33 mouse cellular contexts compared by ENCODE assay signal in the genomic region with DNA sequence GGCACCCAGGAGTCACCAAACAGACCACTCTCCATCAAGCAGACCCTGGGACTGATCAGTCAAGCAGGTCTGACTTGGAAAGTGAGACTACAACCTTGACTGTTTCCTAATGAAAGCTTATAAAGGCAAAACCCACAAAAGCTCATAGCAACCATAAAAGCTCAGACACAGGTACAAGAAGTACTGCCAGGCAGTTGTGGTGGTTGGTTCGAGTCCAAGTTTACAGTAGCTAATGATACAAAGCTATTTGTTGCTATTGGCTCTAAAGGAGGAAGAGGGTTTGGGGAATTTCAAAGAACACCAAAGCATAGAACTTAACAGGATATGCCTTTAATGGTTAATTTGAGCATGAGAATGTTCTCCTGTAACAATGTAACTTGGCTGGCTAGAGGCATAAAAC. TPM values are rescaled to one million over a fixed set of nuclear protein-coding genes. Genes with fewer than 3 reads are reported as not detected.
DNase-seq lines count a peak whose midpoint lies in the region; ATAC-seq and TF ChIP-seq lines count a peak whose summit lies in the region.
"Had no signal": no experiment of that assay in that cellular context is flagged by ENCODE, and none has a peak within 500 bp of the region (broad histone marks: within the 10 kb centered on the region; RNA-seq: fewer than 3 reads in every experiment).

No protein-coding gene starts in this region.

- peak; percentile 34 for DNase-seq in kidney, adult 2 months
- peak; percentile 1 for DNase-seq in limb, embryonic 10.5 days (ENCODE audit: low spot score)
- peak; percentile 33 for DNase-seq in limb, embryonic 14.5 days (ENCODE audit: low spot score)
- DNase-seq in layer of hippocampus, postnatal 14 days (ENCODE audit: low spot score in 2 of 2), result no peak
- no peak for DNase-seq in retina, postnatal 1 day
- DNase-seq: adrenal gland, adult 2 months; adrenal gland, postnatal 25 days; cerebellum, adult 11-12 months; cerebellum, adult 8-10 months; cerebellum, postnatal 10 days; cerebellum, postnatal 36 days; embryo, embryonic 11 days; gastrocnemius, adult 2 months; gastrocnemius, postnatal 14 days; heart, adult 18-20 months had no signal

- no peak for ATAC-seq in kidney, embryonic 16.5 days (ENCODE audit: low FRiP score, low TSS enrichment)
- no peak for ATAC-seq in limb, embryonic 14.5 days (ENCODE audit: low FRiP score, low read depth)
- ATAC-seq: CD4-positive, CD25-positive, alpha-beta regulatory T cell, adult 4 months; forebrain, embryonic 13.5 days; forebrain, embryonic 16.5 days; hindbrain, embryonic 16.5 days had no signal

- no peak for TF ChIP-seq POLR2A in kidney, adult 2 months (IDR thresholded peaks at IDR 0.05; ENCODE audit: low read depth, low read length)
- TF ChIP-seq POLR2A in limb, embryonic 14.5 days (IDR thresholded peaks at IDR 0.05; ENCODE audit: borderline replicate concordance, extremely low read depth, insufficient read depth, insufficient read length), result no peak

- no peaks in the 10 kb centered on the region for H3K36me3 ChIP-seq in kidney, adult 2 months (ENCODE audit: control insufficient read depth, insufficient read depth, low read length)
- no peaks in the 10 kb centered on the region for H3K36me3 ChIP-seq in kidney, embryonic 16.5 days (ENCODE audit: insufficient read depth, low read length)
- H3K36me3 ChIP-seq in limb, embryonic 10.5 days, result no peaks in the 10 kb centered on the region
- H3K36me3 ChIP-seq in limb, embryonic 14.5 days (ENCODE audit: control insufficient read depth, insufficient read depth, low read length), result no peaks in the 10 kb centered on the region
- H3K36me3 ChIP-seq: embryonic facial prominence, embryonic 10.5 days; embryonic facial prominence, embryonic 13.5 days; forebrain, embryonic 10.5 days; hindbrain, embryonic 10.5 days; hindbrain, embryonic 13.5 days had no signal

- no peak overlapping the region for H3K4me2 ChIP-seq in kidney, embryonic 16.5 days (replicated peaks; ENCODE audit: low read depth, low read length)
- H3K4me2 ChIP-seq in limb, embryonic 14.5 days (replicated peaks; ENCODE audit: low read depth, low read length, severe bottlenecking), result no peak overlapping the region
- H3K4me2 ChIP-seq: embryonic facial prominence, embryonic 13.5 days; forebrain, embryonic 13.5 days; heart, embryonic 11.5 days; hindbrain, embryonic 13.5 days had no signal

- 68% methylated on average over 1 of the region's 1 CpGs for WGBS in kidney, adult 2 months
- 85% methylated on average over 1 of the region's 1 CpGs for WGBS in kidney, embryonic 16.5 days
- WGBS in limb, embryonic 10.5 days, result 78% methylated on average over 1 of the region's 1 CpGs
- WGBS in limb, embryonic 14.5 days, result 82% methylated on average over 1 of the region's 1 CpGs

- H3K9ac ChIP-seq in kidney, embryonic 16.5 days (replicated peaks; ENCODE audit: low read length), result no peak overlapping the region
- no peak overlapping the region for H3K9ac ChIP-seq in limb, embryonic 14.5 days (ENCODE audit: low read depth, low read length, severe bottlenecking)
- H3K9ac ChIP-seq: embryonic facial prominence, embryonic 13.5 days; forebrain, embryonic 13.5 days; hindbrain, embryonic 13.5 days had no signal

- no peak overlapping the region for H3K27ac ChIP-seq in kidney, adult 2 months (ENCODE audit: insufficient read depth, low read depth, low read length)
- no peak overlapping the region for H3K27ac ChIP-seq in kidney, embryonic 16.5 days (ENCODE audit: low read length)
- H3K27ac ChIP-seq in limb, embryonic 10.5 days, result no peak overlapping the region
- H3K27ac ChIP-seq in limb, embryonic 14.5 days (replicated peaks; ENCODE audit: low read depth, low read length), result no peak overlapping the region
- H3K27ac ChIP-seq: embryonic facial prominence, embryonic 10.5 days; embryonic facial prominence, embryonic 13.5 days; forebrain, embryonic 10.5 days; forebrain, embryonic 13.5 days; gastrocnemius, adult 2 months; hindbrain, embryonic 10.5 days; hindbrain, embryonic 13.5 days had no signal

- TF ChIP-seq CTCF in kidney, adult 2 months (conservative IDR thresholded peaks at IDR 0.05; ENCODE audit: insufficient read depth, insufficient read length, low read depth, low read length), result no peak

- H3K4me1 ChIP-seq in kidney, adult 2 months (ENCODE audit: control insufficient read depth, insufficient read depth, low read length), result peaks cover 9% of the 10 kb centered on the region; the same call in 1 of the 2 replicates
- no peaks in the 10 kb centered on the region for H3K4me1 ChIP-seq in kidney, embryonic 16.5 days (ENCODE audit: insufficient read depth, low read length)
- H3K4me1 ChIP-seq in limb, embryonic 10.5 days, result no peaks in the 10 kb centered on the region
- H3K4me1 ChIP-seq in limb, embryonic 14.5 days (ENCODE audit: control insufficient read depth, insufficient read depth, low read length), result no peaks in the 10 kb centered on the region
- H3K4me1 ChIP-seq: embryonic facial prominence, embryonic 10.5 days; embryonic facial prominence, embryonic 13.5 days; forebrain, embryonic 10.5 days; forebrain, embryonic 13.5 days; hindbrain, embryonic 10.5 days; hindbrain, embryonic 13.5 days had no signal

- no peaks in the 10 kb centered on the region for H3K9me3 ChIP-seq in kidney, embryonic 16.5 days (ENCODE audit: low read length)
- no peaks in the 10 kb centered on the region for H3K9me3 ChIP-seq in limb, embryonic 10.5 days (replicated peaks)
- no peaks in the 10 kb centered on the region for H3K9me3 ChIP-seq in limb, embryonic 14.5 days (ENCODE audit: control insufficient read depth, low read length)
- H3K9me3 ChIP-seq: embryonic facial prominence, embryonic 10.5 days; embryonic facial prominence, embryonic 13.5 days; forebrain, embryonic 10.5 days; forebrain, embryonic 13.5 days; hindbrain, embryonic 10.5 days; hindbrain, embryonic 13.5 days had no signal

- H3K27me3 ChIP-seq in kidney, adult 2 months (replicated peaks; ENCODE audit: control insufficient read depth, insufficient read depth, low read length), result no peaks in the 10 kb centered on the region
- no peaks in the 10 kb centered on the region for H3K27me3 ChIP-seq in kidney, embryonic 16.5 days (ENCODE audit: insufficient read depth, low read length)
- no peaks in the 10 kb centered on the region for H3K27me3 ChIP-seq in limb, embryonic 10.5 days (ENCODE audit: low read depth, poor library complexity, severe bottlenecking)
- H3K27me3 ChIP-seq in limb, embryonic 14.5 days (ENCODE audit: control insufficient read depth, insufficient read depth, low read length), result no peaks in the 10 kb centered on the region
- H3K27me3 ChIP-seq: embryonic facial prominence, embryonic 13.5 days; forebrain, embryonic 13.5 days; hindbrain, embryonic 13.5 days had no signal

- H3K4me3 ChIP-seq in kidney, adult 2 months (ENCODE audit: insufficient read depth, low read depth, low read length), result no peak overlapping the region
- no peak overlapping the region for H3K4me3 ChIP-seq in kidney, embryonic 16.5 days (ENCODE audit: low read length)
- H3K4me3 ChIP-seq in limb, embryonic 10.5 days, result no peak overlapping the region
- H3K4me3 ChIP-seq in limb, embryonic 14.5 days (replicated peaks; ENCODE audit: low read length), result no peak overlapping the region
- H3K4me3 ChIP-seq: embryonic facial prominence, embryonic 10.5 days; embryonic facial prominence, embryonic 13.5 days; erythroblast, embryonic 14.5 days; forebrain, embryonic 10.5 days; forebrain, embryonic 13.5 days; gastrocnemius, adult 2 months; hindbrain, embryonic 10.5 days; hindbrain, embryonic 13.5 days had no signal

RNA-seq across cellular contexts. Expression of a gene that starts 9.5 kb away (rescaled TPM):
- 93.2 and 96.5 TPM in 2 replicates for polyA plus RNA-seq in kidney, adult 2 months (2012; rRNA removed)
- polyA plus RNA-seq in kidney, embryonic 16.5 days (2015; fragmentation: Nextera tagmentation; extraction: Ambion mirVana), result 109 and 113 TPM in 2 replicates
- polyA plus RNA-seq in limb, embryonic 10.5 days (2016; fragmentation: Nextera tagmentation; extraction: Ambion mirVana), result 103 and 121 TPM in 2 replicates
- polyA plus RNA-seq in limb, embryonic 14.5 days (2012; rRNA removed), result 35.9 and 49.2 TPM in 2 replicates
- 68.6 and 70.9 TPM in 2 replicates for polyA plus RNA-seq in limb, embryonic 14.5 days (2014; fragmentation: Nextera tagmentation; extraction: Ambion mirVana)
- 10 to 100 TPM; 45.8 to 51.5 TPM for total RNA-seq in layer of hippocampus, postnatal 14 days (2021)

RNA-seq across cellular contexts. Expression of a gene that starts 30.1 kb away (rescaled TPM):
- polyA plus RNA-seq in kidney, adult 2 months (2012; rRNA removed), result not detected in 2 replicates
- polyA plus RNA-seq in kidney, embryonic 16.5 days (2015; fragmentation: Nextera tagmentation; extraction: Ambion mirVana), result not detected in 2 replicates
- not detected in 2 replicates for polyA plus RNA-seq in limb, embryonic 10.5 days (2016; fragmentation: Nextera tagmentation; extraction: Ambion mirVana)
- polyA plus RNA-seq in limb, embryonic 14.5 days (2012; rRNA removed), result not detected in 2 replicates
- polyA plus RNA-seq in limb, embryonic 14.5 days (2014; fragmentation: Nextera tagmentation; extraction: Ambion mirVana), result not detected in 2 replicates
- total RNA-seq in layer of hippocampus, postnatal 14 days (2021), result under 1 TPM in 1 of 2 experiments, not detected in 1; 0.48 TPM
- total RNA-seq: adrenal gland, adult 2 months; adrenal gland, postnatal 25 days; gastrocnemius, adult 2 months; gastrocnemius, postnatal 14 days; gastrocnemius, postnatal 4 days; heart, adult 18-20 months; heart, postnatal 25 days; MEL had no signal
- polyA plus RNA-seq: adrenal gland, adult 2 months; C2C12; CD4-positive, CD25-positive, alpha-beta regulatory T cell, adult 4 months; embryonic facial prominence, embryonic 10.5 days; embryonic facial prominence, embryonic 13.5 days; erythroblast, embryonic 14.5 days; forebrain, embryonic 13.5 days; forebrain, embryonic 16.5 days; heart, embryonic 11.5 days; heart, embryonic 14.5 days; heart, postnatal 0 days had no signal

RNA-seq across cellular contexts. Expression of a gene that starts 33.6 kb away (rescaled TPM):
- polyA plus RNA-seq in kidney, adult 2 months (2012; rRNA removed), result 415 and 434 TPM in 2 replicates
- 213 and 231 TPM in 2 replicates for polyA plus RNA-seq in kidney, embryonic 16.5 days (2015; fragmentation: Nextera tagmentation; extraction: Ambion mirVana)
- 129 and 133 TPM in 2 replicates for polyA plus RNA-seq in limb, embryonic 10.5 days (2016; fragmentation: Nextera tagmentation; extraction: Ambion mirVana)
- polyA plus RNA-seq in limb, embryonic 14.5 days (2012; rRNA removed), result 60.0 and 64.5 TPM in 2 replicates
- 92.9 and 96.1 TPM in 2 replicates for polyA plus RNA-seq in limb, embryonic 14.5 days (2014; fragmentation: Nextera tagmentation; extraction: Ambion mirVana)
- 100 to 1,000 TPM; 105 TPM for total RNA-seq in layer of hippocampus, postnatal 14 days (2021)

RNA-seq across cellular contexts. Expression of a gene that starts 36.4 kb away (rescaled TPM):
- 173 and 194 TPM in 2 replicates for polyA plus RNA-seq in kidney, adult 2 months (2012; rRNA removed)
- 292 and 293 TPM in 2 replicates for polyA plus RNA-seq in kidney, embryonic 16.5 days (2015; fragmentation: Nextera tagmentation; extraction: Ambion mirVana)
- polyA plus RNA-seq in limb, embryonic 10.5 days (2016; fragmentation: Nextera tagmentation; extraction: Ambion mirVana), result 314 and 323 TPM in 2 replicates
- 102 and 125 TPM in 2 replicates for polyA plus RNA-seq in limb, embryonic 14.5 days (2012; rRNA removed)
- 234 and 242 TPM in 2 replicates for polyA plus RNA-seq in limb, embryonic 14.5 days (2014; fragmentation: Nextera tagmentation; extraction: Ambion mirVana)
- 10 to 100 TPM; 75.4 to 82.8 TPM for total RNA-seq in layer of hippocampus, postnatal 14 days (2021)

Comparison
In these comparisons a context has a peak if more than half of its experiments do, and no peak if none do; other contexts are left out.
1. DNase-seq: peak in kidney, adult 2 months (single experiment), limb, embryonic 10.5 days (single experiment) and limb, embryonic 14.5 days (single experiment); none in layer of hippocampus, postnatal 14 days (0 of 2) and retina, postnatal 1 day (single experiment).